Mouse (Mus musculus) spleen, adult 2 months (tissue): ENCODE measurements around the gene Tmeff2.

ENCODE experiments used
- CTCF ChIP-seq: fragments of 200-500 bp; IDR thresholded peaks from 2 replicates; pipeline ENCODE4 v1.5.1; 2011; ENCODE audit warnings: mild to moderate bottlenecking, inconsistent platforms; ENCODE audit not compliant: insufficient read depth, insufficient read length, insufficient replicate concordance; ENCODE audit errors: extremely low read depth
- POLR2A ChIP-seq: fragments of 200-500 bp; IDR thresholded peaks from 2 replicates; pipeline ENCODE4 v1.6.1; 2011; ENCODE audit warnings: low read depth, low read length, inconsistent platforms

GRCm38 (mm10) chr1:50961954-50962648 is 61.7 kb downstream of the Tmeff2 start:
- no peak for TF ChIP-seq CTCF
- no peak for TF ChIP-seq POLR2A
